Mouse (Mus musculus) ovary, adult 18-20 months (tissue): ENCODE results near the gene Tmem101.
"Not testable (repeated sequence)": the region's sequence is repeated elsewhere in the genome, so short reads cannot be mapped to it uniquely, and the experiment has no call there.

Experiments
- DNase-seq: peaks from one replicate; pipeline ENCODE4 v3.0.0; 2022; ENCODE audit warnings: low spot score, mixed read lengths

Tmem101 gene

DNA sequence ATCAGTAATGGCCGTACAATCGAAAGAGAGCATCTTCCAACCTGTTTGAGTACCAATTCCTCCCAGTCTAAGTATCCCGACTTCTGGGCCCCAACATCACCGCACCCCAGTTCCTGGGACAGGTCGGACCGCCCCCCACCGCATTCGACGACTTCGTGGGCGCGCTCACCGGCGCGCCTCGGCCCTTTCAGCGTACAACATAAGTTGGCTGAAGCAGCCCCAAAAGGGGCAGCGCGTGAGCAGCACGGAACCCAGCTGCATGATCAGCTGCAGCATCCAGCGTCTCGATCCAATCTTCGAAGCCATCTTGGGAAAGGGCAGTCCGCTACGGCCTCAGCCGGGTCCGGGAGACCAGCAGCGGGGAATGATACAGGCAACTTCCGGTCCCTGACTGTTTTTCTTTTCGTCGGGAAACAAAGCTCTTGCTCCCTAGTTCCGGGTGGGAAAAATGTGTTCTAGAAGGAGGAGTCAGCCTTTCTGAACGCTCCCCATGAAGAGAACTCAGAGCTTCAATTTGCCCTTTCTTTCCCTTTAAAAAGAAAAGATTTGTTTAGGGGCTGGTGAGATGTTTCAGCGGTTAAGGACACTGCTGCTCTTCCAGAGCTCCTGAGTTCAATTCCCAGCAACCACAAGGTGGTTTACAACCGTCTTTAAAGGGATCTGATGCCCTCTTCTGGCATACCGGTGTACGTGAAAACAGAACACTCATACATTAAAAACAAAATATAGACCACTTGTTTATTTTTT lies at the start of gene Tmem101:
TSS of gene Tmem101 (minus strand) at position 366 of the 747 bp plus-strand sequence.
- peak; percentile 85 for DNase-seq

DNA sequence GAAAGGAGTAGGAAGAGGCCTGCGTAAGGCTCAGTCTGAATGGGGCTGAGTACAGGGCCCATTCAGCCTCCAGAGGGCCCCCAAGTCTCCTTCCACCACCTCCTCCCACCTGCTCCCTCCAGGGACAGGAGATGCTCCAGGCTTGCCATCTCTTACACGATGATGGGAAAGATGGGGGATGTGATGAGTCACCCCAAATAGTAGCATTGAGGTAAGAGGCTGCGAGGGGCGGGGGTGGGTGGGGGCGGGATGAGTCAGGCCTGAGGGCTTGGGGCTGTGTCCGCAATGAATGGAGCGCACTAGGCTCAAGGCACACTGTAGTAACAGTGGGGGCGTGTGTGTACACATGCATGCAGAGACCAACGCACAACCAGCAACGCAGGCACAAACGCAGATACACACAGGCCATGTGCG lies 45.2 kb upstream of the Tmem101 start:
- DNase-seq = no peak

DNA sequence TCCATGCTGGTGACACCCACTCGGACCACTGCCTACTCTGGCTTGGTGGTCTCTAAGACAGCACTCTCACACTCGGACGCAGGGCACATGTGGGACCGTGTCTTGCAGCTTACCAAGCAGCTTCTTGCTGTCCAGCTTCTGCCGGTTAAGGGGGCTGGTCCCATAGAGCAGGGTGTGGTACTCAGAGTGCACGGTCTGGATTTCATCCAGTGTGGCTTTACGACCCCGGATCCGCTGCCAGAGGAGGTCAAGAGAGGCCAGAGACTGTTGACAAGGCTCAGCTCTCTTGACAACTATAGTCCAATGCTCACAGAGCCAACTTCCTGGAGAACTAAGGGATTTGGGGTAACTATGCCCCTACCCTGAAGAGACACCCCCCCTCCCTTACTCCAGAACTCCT lies 43.7 kb upstream of the Tmem101 start:
- DNase-seq = no peak

DNA sequence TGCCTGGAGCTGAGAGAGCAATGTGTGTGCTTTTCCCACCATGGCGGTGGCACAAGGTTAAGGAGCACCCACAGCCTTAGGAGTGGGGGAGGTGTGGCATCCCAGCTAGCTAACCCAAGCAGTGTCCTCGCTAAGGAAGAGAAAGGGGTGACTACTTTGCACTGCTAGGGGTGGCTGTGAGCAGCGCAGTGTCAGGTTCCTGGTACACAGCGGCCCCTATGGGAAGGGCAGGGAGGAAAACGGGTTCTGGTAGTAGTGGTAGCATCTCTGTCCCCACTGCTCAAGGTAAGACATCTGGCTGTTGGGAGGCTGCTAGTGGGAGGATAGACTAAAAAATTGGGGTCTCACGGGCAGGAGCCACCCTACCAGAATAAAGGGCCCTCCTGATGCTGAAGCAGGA lies 42.0 kb upstream of the Tmem101 start:
- DNase-seq = no peak

DNA sequence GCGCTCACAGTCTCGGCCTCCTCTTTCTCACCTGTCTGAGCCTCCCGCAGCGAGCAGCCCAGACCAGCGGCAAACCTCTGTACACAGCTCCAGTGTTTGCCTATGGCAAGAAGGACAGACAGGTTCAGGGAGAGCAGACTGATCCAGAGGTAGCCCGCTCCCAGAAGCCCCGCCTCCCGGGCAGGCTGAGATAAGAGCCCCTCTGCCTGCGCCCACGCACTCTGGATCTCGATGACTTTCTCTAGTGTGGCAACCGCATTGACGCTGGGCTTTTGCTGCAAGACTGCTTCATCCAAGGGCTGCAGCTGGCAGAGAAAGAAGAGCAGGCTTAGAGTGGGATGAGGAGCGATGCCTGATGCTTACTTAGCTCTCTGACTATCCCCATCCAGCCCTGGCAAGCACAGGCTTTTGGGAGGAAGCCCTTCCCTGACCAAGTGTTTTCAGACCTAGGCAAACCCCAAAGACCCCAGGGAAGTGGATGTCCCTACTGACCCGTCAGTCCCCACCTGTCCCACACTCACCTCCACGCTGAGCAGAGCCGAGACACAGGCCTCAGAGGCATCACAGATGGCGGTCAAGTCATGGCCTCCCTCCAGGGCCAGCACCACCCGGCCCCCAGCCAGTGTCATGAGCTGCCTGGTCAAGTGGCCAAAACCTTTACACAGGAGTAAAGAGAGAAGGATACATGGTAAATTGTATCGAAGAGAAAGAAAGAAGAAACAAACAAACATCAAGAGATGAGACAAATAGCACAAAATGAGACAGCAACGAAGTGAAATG lies 40.0 kb upstream of the Tmem101 start:
- DNase-seq = no peak

DNA sequence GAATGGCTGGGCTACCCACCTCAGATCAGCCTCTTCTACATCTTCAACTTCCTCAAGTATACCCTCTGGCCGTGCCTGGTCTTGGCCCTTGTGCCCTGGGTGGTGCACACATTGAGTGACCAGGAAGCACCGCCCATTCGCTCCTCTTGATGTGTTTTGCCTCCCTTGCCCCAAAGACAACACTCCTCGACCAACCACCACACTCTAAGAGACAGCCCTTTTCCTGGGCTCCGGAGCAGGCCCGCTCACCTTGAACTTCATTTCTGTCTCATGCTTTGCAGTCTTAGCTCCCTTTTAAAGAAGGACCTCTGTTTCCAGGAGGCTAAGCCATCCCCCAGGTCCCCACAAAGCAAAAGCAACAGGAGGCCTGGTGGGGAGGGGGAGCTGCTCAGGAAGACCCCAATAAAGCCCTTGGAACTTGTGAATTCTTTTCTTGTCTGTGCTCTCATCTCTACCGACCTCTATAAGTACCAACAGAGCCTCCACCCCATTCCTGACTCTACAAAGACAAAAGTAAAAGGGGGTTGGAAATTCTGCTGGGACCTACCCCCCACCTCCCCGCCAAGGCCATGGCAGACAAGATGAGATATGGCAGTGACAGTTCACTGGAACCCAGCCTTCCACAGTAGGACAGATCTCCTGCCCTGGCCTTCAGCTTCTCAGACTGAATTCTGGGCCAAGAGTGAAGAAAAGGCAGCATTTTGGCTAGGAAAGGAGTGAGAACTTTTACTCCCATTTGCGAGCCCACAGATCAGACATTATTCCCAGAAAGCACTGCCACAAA lies 37.6 kb upstream of the Tmem101 start:
- no peak for DNase-seq

DNA sequence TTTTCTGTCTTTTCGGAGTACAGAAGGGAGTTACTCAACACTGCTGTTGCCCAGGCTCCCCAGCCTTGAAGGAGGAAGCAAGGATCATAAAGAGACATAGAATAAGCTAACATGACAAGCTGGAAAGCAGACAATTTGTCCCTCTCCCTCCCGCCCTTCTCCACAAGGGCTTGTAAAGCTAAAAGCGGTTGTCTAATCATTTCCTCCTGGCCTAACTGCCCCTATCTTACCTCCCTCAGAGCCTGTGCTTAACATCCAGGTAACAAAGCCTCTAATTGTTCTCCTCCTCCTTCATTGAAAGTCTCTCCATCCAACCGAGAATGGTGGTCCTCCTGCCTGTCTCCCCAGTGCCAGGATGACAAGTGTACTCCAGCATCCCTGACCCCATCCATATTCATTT lies 34.6 kb upstream of the Tmem101 start:
- DNase-seq = no peak

DNA sequence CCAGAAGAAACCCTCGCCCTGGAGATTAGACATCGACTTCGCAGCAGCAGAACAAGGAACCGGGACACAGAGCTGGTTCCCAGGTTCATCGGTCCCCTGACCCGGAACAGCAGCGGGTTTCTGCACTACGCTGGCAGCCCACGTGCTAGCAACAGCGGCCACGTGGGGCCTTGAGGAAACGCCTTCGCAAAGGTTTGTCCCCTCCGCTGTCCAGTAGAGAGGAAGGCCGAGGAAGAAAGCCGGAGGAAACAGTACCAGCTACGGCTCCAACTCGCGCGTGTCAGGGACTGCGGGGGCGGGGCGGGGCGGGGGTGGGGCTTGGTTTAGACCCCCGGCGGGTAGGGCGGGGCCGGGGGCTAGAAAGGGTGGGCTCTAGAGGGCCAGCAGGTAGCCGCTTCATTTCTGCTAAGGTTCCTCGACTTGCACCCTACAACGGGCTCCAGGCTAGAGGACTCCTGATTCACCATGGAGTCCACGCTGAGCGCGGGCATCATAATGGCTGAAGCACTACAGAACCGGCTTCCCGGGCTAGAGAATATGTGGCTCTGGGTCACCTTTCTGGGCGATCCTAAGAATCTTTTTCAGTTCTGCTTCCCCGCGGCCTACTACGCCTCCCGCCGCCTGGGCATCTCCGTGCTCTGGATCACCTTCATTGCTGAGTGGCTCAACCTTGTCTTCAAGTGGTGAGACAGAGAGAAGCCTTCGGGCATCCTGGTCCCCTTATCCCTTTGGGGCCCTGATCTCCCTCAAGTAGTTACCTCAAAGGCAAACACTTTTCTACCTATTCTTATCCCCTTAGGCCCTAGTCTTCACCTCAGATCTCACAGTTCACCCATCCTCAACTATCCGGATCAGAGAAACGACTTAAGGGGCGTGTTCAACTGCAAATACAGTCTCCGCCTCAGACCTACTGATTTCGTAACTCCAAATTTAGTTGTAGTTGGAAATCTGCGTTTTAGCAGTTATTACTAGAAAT lies 33.5 kb upstream of the Tmem101 start, which contains the start of gene G6pc3:
TSS of gene G6pc3 (plus strand) at position 160 of the 976 bp plus-strand sequence.
- peak; percentile 87 for DNase-seq

DNA sequence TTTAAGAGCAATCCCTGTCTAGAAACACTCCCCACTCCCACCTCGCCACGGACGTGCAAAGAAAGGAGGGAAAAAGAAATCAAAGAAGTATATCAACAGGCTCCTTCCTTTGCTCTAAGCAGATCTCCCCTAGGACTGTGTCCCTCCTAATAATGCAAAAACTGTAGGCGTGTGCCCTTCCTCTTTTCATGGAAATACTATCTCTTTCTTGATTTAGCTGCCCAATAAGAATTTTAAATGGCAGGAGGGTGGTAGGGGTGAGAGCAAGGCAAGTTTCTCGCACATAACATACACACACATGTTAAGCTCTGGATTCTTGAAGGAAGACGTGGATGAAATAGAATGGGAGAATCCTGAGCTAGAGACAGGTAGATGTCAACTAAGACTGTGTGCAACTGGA lies 32.8 kb upstream of the Tmem101 start:
- DNase-seq = no peak

DNA sequence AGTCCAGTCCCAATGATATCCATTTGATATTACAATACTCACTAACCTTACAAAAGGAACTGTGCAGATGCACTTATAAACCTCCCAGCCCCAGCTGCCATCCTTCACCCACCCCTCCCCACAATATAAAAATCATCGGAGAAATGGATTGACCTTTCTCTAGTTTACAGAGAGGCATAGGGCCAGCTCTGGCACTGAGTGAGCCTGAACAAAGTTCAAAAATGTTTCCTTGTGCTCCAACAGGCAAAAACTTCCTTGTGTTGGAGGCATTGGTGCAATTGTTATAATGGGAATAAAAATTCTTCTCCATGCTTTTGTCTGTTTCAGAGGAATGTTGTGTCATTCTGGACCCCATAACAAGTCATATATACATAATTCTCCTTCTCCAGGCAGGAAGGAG lies 30.0 kb upstream of the Tmem101 start:
- DNase-seq = no peak

DNA sequence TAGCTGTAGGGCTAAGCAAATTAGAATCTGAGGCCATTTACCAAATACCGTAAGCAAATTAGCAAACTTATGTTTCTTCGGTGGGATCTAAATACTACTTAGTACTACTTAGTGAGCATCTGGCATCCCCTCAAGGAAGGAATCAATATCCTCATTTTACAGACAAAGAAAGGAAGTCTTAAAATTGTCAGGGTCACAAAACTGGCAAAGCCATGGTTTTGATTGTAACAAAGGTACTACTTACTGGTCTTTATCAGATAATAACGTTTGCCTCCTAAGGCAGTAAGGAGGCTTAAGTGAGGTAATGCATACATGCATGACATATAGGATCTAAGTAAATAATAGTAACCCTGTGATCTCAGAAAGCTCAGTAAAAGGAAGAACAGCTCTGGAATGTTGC lies 29.5 kb upstream of the Tmem101 start:
- DNase-seq = no peak

DNA sequence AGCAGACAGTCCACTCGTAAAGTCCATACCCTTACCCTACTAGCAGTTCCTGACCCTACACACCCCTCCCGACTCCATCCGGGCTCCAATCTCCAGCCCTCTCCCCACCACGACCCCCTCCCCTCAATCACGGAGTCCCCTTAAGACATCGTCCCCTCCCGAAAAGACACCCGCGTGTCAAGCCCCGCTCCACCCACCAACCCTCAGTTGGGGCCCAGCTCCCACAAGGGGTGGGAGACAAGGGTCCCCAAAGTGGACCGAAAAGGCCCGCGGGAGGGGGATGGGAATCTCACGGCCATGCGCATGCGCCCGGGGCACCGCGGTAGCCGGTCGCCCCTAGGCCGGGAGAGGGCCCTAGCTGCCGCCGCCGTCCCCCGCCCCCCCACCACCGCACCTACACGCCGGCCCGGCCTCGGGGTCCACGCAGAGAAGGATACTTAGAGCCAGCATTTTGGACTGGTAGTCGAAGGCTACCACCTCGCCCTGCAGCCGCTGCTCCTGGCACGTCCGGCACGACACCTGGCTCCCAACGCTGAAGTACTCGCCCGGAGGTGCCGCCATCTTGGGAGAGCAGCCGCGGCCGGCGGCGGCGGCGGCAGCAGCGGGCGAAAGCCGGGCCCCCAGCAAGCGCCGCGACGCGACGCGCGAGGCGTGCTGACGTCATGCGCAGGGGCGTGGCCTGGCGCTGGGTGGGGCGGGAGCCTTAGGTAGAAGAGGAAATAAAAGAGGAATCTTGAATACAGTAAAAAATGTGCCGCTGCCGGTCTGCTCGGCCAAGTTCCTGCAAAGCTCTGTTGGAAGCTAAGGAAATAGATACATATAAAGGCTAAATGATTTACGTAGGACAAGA lies 28.7 kb upstream of the Tmem101 start, which contains the start of gene Lsm12:
TSS of gene Lsm12 (minus strand) at position 651 of the 850 bp plus-strand sequence.
- DNase-seq = peak; percentile 90

DNA sequence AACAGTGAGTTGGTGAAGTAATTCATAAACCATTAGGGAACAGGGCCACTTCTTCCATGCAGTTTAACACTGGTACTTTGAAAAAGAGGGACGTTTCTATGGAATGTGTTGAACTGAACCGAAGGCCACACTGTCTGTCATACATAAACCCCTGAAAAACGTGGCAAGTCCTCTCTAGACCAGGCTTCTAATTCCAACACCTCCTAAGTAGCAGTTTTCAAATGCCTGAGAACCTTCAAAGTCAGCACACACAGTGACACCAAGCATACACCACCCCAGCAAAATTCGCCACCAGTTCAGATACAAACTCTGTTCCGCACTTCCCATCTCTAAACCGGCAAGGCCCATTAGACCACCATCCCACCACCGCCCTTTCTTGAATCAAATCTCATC lies 28.0 kb upstream of the Tmem101 start:
- no peak for DNase-seq

DNA sequence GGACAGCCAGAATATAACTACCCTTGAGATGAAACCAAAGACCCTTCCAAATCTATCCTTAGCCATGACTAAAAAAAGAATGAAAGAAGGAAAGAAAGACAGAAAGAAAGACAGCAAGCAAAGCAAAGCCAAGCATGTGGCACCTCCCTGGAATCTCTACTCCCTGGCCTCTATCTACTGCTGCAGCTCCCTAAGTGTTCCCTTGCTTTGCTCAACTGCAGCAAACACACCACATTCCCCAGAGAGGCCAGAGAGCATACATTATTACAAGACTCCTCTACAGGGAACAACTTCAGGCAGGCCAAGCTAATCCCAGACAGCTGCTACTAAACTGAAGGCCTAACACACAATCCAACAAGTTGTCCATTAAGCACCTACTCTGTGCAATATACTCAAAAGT lies 23.6 kb upstream of the Tmem101 start:
- no peak for DNase-seq

DNA sequence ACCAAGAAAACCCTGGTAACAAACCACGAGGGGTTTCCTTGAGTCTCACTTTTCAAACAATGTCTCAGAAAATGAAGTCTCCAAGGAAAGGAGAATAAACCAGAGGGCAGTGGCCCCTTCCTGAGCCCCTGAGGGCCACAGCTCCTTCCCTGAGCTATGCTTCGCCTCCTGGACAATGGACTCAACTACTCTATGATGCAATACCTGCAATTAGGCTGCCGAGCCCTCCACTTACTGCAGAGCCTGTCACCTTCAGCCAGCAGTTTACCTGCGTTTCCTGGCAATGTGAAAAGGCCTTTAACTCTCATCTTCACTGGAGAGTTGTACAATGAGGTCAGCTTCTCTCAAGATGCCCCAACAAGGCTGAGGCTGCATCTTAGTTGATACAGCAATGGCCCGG lies 12.5 kb upstream of the Tmem101 start:
- no peak for DNase-seq

DNA sequence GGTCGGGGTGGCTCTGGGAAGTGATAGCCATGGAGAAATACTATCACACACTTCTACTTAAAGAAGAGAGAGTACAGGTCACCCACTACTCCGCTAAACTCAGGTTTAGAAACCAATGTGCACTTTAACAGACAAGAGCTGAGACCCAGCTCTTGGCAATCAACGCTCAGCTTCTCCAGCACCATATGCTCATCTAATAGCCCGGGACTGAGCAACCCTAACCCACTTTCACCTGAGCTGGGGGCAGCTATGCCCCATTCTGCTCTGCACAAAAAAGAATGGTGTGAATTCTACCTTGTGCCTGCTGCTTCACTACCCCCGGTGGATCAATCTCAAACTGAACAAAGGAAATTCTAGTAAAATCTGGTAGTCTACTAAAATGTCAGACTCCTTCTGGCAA lies 11.3 kb upstream of the Tmem101 start:
- no peak for DNase-seq

DNA sequence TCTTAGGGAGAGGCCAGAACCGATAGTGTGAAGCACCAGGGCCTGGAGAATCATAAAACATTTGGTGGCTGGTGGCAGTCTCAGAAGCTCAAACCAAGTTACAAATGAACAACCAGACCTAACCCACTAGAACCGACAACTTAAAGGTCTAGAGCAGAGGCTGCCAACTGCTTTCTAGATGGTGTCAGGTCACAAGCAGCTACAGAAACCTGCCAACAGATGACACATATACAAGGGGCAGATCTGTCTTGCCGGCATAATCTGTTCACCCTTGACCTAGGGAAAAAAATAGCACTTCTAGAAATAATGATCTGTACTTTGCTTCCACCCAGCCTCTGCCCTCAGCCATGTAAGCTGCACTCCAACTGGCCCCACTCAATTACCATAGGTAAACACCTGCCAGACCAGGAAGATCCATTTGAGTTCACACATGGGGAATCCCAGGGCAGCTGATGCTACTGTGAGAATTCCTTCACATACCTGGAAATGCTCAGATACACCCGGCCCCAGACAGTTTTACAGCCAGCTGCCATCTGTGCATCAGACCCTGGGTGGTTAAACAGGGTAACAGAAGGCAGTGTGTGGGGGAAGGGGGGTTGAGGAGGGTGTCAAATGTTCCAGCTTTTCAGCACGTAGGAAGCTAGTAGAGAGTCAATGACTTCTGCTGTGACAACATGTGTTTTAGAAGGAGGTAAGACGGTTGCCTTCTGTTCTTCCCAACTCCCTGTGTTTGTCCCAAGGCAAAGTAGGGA lies 9.9 kb upstream of the Tmem101 start:
- DNase-seq = no peak

DNA sequence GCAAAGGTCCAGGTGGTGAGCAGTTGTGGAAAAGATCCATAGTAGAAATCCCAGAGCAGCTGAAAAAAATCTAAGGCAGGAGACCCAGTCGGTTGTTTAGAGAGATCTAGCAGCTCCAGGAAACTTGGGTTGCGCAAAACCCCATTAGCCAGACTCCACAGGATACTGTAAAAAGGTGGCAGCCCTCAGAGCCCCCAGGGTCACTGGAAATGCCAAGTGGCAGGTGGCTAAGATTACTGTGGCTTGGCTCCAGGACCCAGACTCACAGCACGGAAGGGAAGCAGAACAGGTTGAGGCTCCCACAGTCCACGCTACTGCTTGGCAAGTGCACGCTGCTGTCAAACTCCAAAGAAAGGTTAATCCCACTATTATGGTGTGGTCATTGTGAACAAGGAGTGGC lies 3.6 kb upstream of the Tmem101 start:
- no peak for DNase-seq

DNA sequence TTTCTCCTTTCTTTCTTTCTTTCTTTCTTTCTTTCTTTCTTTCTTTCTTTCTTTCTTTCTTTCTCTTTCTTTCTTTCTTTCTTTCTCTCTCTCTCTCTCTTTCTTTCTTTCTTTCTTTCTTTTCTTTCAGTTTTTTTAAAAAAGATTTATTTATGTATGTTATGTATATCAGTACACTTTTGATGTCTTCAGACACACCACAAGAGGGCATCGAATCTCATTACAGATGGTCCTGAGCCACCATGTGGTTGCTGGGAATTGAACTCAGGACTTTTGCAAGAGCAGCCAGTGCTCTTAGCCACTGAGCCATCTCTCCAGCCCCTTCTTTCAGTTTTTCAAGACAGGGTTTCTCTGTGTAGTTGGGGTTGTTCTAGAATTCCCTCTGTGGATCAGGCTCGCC lies 1.8 kb upstream of the Tmem101 start:
- DNase-seq = not testable (repeated sequence)

DNA sequence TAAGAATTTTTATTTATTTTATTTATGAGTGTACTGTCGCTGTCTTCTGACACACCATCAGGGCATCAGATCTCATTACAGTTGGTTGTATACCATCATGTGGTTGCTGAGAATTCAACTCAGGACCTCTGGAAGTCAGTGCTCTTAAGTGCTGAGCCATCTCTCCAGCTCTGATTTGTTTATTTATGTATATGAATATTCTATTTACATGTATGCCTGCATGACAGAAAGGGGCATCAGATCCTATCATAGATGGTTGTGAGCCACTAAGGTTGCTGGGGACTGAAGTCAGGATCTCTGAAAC lies 534 bp upstream of the Tmem101 start:
- DNase-seq = no peak
